Mouse (Mus musculus) ES-Bruce4 (cell line): ENCODE data around the gene Pitpnm3.

Source experiments
- CTCF ChIP-seq: IDR thresholded peaks from one replicate; pipeline ENCODE4 v1.8.1; 2011; ENCODE audit warnings: low read depth, low read length
- POLR2A ChIP-seq: IDR thresholded peaks from one replicate; pipeline ENCODE4 v1.8.1; 2011; ENCODE audit warnings: low read length; ENCODE audit not compliant: insufficient read depth

DNA sequence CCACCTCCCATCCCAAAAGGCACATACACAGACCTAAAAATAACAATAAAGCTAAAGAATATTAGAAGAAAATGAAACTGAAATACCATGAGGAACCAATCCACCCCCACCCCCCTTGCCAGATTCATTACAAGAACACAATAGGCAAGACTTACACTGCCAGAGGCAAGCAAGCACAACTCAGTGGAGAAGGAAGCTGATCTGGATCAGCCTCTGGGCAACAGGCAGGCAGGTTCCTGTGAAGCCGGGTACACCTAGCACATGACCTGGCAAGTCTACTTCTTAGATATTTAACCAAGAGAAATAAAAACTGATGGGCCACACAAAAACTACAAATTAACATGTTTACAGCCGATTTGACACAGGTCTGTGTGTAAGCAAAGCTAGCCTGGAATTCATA lies 27.6 kb upstream of the Pitpnm3 start:
- TF ChIP-seq CTCF (no peak), POLR2A (no peak)
